Mouse (Mus musculus): Measurements from ENCODE around the gene Cym. TPM values are rescaled to one million over a fixed set of nuclear protein-coding genes. Genes with fewer than 3 reads are reported as not detected.
A peak's percentile ranks its signal among the peaks of the same experiment; 100 is the strongest.

Gene Cym
- total RNA-seq (2021) = not detected
- long read RNA-seq, experiment 1 = 0 reads
- long read RNA-seq, experiment 2 = 0 reads

DNA sequence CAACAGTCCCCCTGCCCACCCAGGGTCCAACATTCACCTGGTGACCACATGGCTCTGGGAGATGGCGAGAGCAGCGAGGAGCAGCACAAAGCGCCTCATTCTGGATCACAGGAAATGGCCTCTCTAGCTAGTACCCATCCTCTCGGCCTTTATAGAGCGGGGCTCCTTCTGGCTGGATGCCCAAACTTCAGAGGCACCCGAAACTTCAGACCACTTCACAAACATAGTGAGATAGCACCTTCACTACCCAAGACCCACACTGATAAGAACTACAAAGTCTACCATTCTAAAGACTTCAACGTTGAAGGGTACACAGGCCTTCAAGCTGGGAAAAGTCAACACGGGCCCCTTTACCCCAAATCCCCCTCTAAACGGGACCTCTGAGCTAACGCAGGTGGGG lies at the start of gene Cym:
Cym (minus strand) TSS at position 125 of the 400 bp plus-strand sequence.
- DNase-seq (ENCODE audit: extremely low spot score in 1 of 2, low spot score in 2 of 2) = no peak
- no peak for TF ChIP-seq CTCF (IDR thresholded peaks at IDR 0.05)
- no peak within 1 kb of the TSS for H3K27ac ChIP-seq
- intact Hi-C loops (cut with DNase I) = no loop called here
- no peak within 1 kb of the TSS for H3K4me3 ChIP-seq

DNA sequence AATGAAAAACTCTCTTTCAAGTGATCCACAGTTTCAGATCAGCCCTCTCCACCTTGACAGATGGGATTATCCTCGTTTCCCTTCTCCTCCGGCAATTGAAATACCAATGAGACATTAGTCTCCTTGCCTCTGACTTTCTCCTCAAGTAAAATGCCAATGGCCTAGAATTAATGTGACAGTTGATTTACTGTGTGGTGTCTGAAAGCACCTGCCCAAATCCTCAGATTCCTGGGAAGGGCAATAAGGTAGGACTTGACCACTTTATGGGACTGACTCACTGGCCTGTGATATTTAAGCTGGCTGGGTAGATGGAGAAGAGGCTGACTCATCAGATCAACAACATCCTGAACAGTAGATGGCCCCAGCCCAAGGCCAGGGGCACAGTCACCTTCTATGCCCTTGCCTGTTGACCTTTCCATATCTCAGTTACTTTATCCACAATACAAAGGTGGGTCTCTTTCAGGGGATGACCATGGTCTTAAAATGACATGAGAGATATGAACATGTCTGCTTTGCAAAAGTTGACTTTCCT lies 45.3 kb upstream of the Cym start:
- no peak for TF ChIP-seq CTCF (IDR thresholded peaks at IDR 0.05)
- intact Hi-C loops (cut with DNase I) = no loop called here
- DNase-seq (ENCODE audit: extremely low spot score in 1 of 2, low spot score in 2 of 2) = no peak
- H3K27ac ChIP-seq = no peak overlapping the region
- H3K4me3 ChIP-seq = no peak overlapping the region

DNA sequence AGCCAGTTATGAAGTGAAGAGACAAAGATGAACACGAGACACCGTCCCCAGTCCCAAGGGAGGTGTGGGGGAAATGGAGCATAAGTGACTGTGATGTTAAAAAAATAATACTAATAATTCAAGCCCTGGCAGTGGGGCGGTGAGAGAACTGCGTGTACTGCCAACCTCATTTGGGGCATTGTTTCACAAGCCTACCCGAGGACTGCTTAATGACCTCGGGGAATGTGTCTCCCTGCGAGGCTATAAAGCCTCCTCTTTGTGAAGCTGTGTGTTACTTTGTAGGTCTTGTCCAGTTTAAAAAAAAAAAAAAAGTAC lies 40.3 kb upstream of the Cym start:
- no peak overlapping the region for H3K4me3 ChIP-seq
- H3K27ac ChIP-seq = peak overlapping the region; percentile 65
- DNase-seq (ENCODE audit: extremely low spot score in 1 of 2, low spot score in 2 of 2) = no peak
- no peak for TF ChIP-seq CTCF (IDR thresholded peaks at IDR 0.05)
- intact Hi-C loops (cut with DNase I) = no loop called here

DNA sequence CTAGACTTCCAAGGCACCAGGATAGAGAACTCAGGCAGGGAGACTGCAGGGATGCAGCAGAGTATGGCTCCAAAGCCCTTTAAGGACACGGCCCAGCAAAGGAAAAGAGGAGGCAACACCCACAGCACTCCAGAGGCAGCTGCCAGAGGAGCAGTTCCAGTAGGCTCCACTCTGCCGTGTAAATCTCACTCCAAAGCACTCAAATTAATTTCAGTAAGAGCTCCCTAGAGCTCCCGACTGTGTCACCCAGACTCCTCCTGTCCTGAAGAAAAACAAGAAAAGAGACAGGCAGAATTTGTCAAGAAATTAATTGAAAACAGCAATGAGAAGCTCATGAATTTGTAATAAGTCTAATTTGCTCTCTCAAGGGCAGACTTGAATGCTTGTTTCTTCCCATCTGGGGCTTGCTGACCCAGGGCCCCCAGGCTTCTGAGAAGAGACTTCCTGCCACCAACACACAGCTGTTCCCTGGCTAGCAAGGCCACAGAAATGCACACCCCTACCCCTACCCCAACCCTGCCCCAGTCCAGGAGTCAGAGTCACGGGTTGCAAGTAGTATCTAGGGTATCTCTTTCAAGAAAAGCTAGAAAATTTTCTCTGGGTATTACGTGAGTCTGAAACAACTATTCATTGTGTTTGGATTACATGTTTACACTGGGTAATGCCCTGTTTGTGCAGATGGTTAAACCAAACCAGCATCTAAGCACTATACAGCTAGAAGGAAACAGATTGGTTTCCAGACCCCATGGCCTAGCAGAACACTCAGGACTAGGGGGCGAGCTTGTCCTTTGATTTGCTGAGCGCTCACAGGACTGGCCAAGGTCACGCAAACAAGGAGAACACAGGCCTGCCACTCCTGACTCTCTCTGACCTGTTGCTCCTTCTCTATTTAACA lies 39.7 kb upstream of the Cym start:
- Histone ChIP-seq H3K27ac (peak overlapping the region; percentile 65), H3K4me3 (no peak overlapping the region)
- TF ChIP-seq CTCF (IDR thresholded peaks at IDR 0.05) = no peak
- intact Hi-C loops (cut with DNase I) = no loop called here
- no peak for DNase-seq (ENCODE audit: extremely low spot score in 1 of 2, low spot score in 2 of 2)

DNA sequence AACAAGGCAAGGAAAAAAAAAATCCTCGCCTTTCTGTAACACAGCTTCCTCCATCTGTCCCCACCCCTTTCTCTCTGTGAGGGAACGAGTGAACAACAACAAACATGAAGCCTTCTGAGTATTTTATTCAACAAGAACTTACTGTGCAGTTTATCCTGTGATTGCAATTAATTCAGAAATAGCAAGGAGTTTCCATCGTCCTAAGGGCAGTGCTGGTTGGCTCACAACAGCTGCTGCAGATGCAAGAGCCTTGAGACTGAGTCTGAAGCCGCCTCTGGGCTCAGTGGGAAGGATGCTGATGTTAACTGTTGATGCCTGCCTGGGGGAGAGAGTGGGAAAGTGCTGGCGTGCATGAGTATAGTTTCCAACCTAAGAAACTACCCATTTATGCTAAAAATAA lies 36.4 kb upstream of the Cym start:
- no peak for TF ChIP-seq CTCF (IDR thresholded peaks at IDR 0.05)
- intact Hi-C loops (cut with DNase I) = no loop called here
- DNase-seq (ENCODE audit: extremely low spot score in 1 of 2, low spot score in 2 of 2) = no peak
- Histone ChIP-seq H3K27ac (no peak overlapping the region), H3K4me3 (no peak overlapping the region)

DNA sequence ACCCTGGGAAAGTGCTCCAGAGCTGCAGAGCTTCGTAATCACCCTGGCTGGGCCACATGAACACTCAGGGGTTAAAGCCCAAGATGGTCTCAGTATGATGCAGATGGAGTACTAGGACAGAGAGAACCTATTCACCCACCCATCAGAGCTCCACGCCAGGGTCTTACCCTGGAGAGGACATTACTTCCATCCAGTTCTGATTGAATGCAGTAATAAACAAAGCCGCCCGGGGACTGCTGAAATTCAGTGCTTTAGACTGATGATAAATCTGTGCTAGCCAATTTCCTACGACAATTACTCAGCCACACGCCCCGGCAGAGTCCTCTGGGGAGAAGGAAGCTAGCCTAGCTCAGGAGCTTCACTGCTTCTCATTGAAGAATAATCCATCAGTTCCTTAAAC lies 35.2 kb upstream of the Cym start:
- no peak for DNase-seq (ENCODE audit: extremely low spot score in 1 of 2, low spot score in 2 of 2)
- TF ChIP-seq CTCF (IDR thresholded peaks at IDR 0.05) = no peak
- intact Hi-C loops (cut with DNase I) = no loop called here
- Histone ChIP-seq H3K4me3 (no peak overlapping the region), H3K27ac (no peak overlapping the region)

DNA sequence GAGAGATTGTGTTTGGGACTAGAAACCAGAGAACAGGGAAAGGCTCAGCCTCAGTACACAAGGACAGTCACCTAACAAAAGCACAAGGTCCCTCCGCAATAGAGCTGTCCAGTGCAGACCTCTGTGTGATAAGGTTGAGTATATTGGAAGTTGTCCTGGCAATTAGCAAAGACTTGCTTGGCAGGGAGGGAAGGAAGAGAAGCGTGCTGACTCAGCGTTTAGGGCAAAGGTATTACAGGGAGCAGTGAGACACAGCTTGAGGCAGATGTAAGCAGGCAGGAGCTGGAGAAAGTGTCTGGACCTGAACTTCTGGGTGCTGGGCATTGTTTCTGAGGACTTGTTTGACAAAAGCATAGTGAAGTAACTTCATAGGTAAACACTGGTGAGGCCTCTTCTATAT lies 34.5 kb upstream of the Cym start:
- DNase-seq (ENCODE audit: extremely low spot score in 1 of 2, low spot score in 2 of 2) = no peak
- TF ChIP-seq CTCF (IDR thresholded peaks at IDR 0.05) = no peak
- Histone ChIP-seq H3K27ac (no peak overlapping the region), H3K4me3 (no peak overlapping the region)
- intact Hi-C loops (cut with DNase I) = no loop called here

DNA sequence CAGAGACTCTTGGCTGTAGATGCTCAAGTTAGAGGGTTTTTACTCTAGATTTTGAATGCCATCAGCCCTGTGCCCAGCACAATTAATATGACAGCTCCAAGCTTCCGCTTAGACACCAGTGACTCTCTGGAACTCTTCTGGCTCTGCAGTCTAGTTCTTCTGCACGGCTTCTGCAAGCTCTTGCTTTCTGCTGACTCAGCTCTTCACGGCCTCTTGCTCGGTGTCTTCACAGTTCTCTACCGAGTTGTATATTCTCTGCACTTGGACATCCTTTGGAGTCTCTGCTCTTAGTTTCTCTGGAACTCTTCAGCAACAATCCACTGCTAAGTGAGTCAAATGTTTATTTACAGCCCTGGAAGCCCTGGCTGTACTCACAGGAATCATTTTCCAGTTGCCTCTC lies 32.4 kb upstream of the Cym start:
- intact Hi-C loops (cut with DNase I) = no loop called here
- no peak for DNase-seq (ENCODE audit: extremely low spot score in 1 of 2, low spot score in 2 of 2)
- H3K27ac ChIP-seq = no peak overlapping the region
- no peak overlapping the region for H3K4me3 ChIP-seq
- TF ChIP-seq CTCF (IDR thresholded peaks at IDR 0.05) = no peak

DNA sequence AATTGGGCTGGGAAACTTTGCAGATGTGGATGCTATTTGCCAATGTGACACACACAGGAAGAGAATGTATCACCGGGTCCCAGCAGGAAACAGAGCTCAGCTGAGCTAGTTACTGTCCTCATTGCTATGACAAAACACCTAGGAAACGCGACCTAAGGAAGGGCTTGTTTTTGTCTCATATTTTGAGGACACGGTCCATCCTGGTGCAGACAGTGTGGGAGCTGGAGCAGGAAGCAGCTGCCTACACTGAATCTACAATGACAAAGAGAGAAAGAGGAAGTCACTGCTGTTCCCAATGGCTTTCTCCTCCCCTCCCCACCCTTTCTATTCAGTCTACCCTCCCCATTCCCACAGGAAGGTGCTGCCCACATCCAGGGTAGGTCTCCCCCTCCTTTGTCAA lies 30.5 kb upstream of the Cym start:
- no peak overlapping the region for H3K27ac ChIP-seq
- no peak for TF ChIP-seq CTCF (IDR thresholded peaks at IDR 0.05)
- no peak overlapping the region for H3K4me3 ChIP-seq
- intact Hi-C loops (cut with DNase I) = no loop called here
- DNase-seq (ENCODE audit: extremely low spot score in 1 of 2, low spot score in 2 of 2) = no peak

DNA sequence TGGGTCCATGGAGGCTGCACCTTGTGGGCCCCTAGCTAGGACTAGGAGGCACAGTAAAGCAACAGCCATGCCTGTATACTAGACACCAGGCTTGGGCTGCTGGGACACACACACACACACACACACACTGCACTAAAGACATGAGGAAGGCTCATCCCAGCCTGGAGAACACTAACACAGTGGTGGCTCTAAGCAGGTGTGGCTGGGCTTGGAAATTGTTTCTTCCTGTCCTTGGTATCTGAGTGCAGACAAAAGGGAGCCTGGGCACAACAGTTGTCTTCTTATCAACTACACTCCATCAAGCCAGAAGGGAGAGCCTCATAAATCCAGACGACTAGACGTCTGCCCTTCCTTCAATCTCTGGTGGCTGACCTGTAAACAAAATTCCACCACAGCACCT lies 28.8 kb upstream of the Cym start:
- intact Hi-C loops (cut with DNase I) = no loop called here
- Histone ChIP-seq H3K27ac (no peak overlapping the region), H3K4me3 (no peak overlapping the region)
- no peak for TF ChIP-seq CTCF (IDR thresholded peaks at IDR 0.05)
- no peak for DNase-seq (ENCODE audit: extremely low spot score in 1 of 2, low spot score in 2 of 2)

DNA sequence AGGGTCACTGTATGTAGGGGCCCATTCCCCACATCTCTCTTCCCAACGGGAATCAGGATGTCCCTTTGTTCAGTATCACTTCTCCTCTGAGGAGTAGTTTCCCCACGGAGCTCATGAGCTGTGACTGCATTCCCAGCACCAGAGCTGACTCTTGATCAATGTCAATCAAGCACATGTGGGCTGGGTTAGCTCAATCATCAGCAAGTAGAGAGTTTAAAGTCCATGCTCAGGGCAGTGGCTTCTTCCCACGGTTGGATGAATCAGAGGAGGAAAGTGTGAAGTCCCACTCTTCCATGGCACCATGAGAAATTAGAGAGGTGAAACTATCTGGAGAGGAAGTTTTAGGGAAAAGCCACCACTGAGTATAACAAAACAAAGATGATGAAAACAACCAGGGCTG lies 27.5 kb upstream of the Cym start:
- Histone ChIP-seq H3K27ac (no peak overlapping the region), H3K4me3 (no peak overlapping the region)
- TF ChIP-seq CTCF (IDR thresholded peaks at IDR 0.05) = no peak
- no peak for DNase-seq (ENCODE audit: extremely low spot score in 1 of 2, low spot score in 2 of 2)
- intact Hi-C loops (cut with DNase I) = no loop called here

DNA sequence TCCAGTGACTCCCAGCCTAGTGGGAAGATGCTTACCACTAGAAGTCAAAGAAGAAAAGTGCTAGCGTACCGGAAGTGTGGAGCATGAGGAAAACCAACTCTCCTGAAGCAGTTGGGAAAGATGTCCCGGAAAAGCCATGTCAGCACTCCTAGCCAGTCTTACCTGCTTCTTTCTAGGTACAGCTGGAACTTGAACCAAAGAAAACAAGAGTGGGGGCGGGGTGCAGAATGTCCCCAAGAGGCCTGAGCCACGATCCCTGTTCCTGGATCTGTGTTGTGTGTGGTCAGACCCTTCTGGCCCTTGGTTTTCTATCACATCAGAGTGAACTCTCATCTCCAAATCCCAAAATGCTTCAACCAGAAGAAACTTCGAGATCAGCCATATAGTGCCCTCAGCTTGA lies 25.3 kb upstream of the Cym start:
- no peak for TF ChIP-seq CTCF (IDR thresholded peaks at IDR 0.05)
- DNase-seq (ENCODE audit: extremely low spot score in 1 of 2, low spot score in 2 of 2) = no peak
- H3K27ac ChIP-seq = no peak overlapping the region
- intact Hi-C loops (cut with DNase I) = no loop called here
- H3K4me3 ChIP-seq = no peak overlapping the region

Measured in left cerebral cortex, adult 2 months (tissue).